16 mouse cellular contexts compared by ENCODE assay signal in the genomic region with DNA sequence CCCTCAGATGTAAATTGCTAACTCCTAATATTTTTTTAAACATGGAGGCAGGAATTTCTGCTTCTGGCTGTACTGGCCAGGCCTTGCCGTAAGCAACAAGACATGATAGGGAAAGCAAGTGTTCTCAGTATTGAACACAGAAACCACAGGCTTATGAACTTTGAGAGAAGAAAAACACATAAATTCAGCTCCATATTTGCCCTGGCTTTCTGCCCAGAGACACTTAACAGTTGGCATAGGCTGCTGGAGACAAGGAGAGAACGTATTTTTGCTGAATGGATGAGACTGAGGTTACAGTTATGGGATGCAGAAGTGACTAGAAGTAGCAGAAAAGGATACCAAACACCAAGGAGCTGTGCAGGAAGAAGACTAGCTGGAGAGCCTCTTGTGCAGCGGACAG.
DNase-seq lines count a peak whose midpoint lies in the region; ATAC-seq and TF ChIP-seq lines count a peak whose summit lies in the region.
"Had no signal": no experiment of that assay in that cellular context is flagged by ENCODE, and none has a peak within 500 bp of the region (broad histone marks: within the 10 kb centered on the region; RNA-seq: fewer than 3 reads in every experiment).

No protein-coding gene starts in this region.

- H3K27ac ChIP-seq in heart, embryonic 11.5 days (ENCODE audit: low read depth, low read length): no peak overlapping the region
- 0 out of 2 replicates have a peak overlapping the region, but pooled peaks have one; percentile 14 for H3K27ac ChIP-seq in limb, embryonic 14.5 days (replicated peaks; ENCODE audit: low read depth, low read length)
- no peak overlapping the region for H3K27ac ChIP-seq in limb, embryonic 10.5 days
- no peak overlapping the region for H3K27ac ChIP-seq in stomach, postnatal 0 days (replicated peaks)
- H3K27ac ChIP-seq: forebrain, embryonic 15.5 days; hindbrain, embryonic 12.5 days; limb, embryonic 12.5 days; macrophage had no signal

- peak; percentile 73 for DNase-seq in heart, adult 11 months
- no peak for DNase-seq in limb, embryonic 14.5 days (ENCODE audit: low spot score)
- no peak for DNase-seq in limb, embryonic 10.5 days (ENCODE audit: low spot score)
- peak; percentile 65 for DNase-seq in heart, postnatal 4 days
- DNase-seq in urinary bladder, adult 18-20 months (ENCODE audit: low spot score in 2 of 2): no peak
- no peak for DNase-seq in stomach, postnatal 0 days (ENCODE audit: low spot score)
- DNase-seq: cerebellum, adult 9-10 months; gastrocnemius, postnatal 25 days; thymus, postnatal 36 days had no signal

- H3K4me1 ChIP-seq in heart, embryonic 11.5 days (ENCODE audit: control insufficient read depth, insufficient read depth, low read length): no peaks in the 10 kb centered on the region
- no peaks in the 10 kb centered on the region for H3K4me1 ChIP-seq in limb, embryonic 14.5 days (ENCODE audit: control insufficient read depth, insufficient read depth, low read length)
- no peaks in the 10 kb centered on the region for H3K4me1 ChIP-seq in limb, embryonic 10.5 days
- H3K4me1 ChIP-seq in stomach, postnatal 0 days (replicated peaks; ENCODE audit: control insufficient read depth, insufficient read depth): peaks cover 2% of the 10 kb centered on the region; the same call in 1 of the 2 replicates
- H3K4me1 ChIP-seq: forebrain, embryonic 15.5 days; hindbrain, embryonic 12.5 days; limb, embryonic 12.5 days had no signal

- no peaks in the 10 kb centered on the region for H3K36me3 ChIP-seq in heart, embryonic 11.5 days (ENCODE audit: control insufficient read depth, insufficient read depth, low read length)
- no peaks in the 10 kb centered on the region for H3K36me3 ChIP-seq in limb, embryonic 14.5 days (ENCODE audit: control insufficient read depth, insufficient read depth, low read length)
- no peaks in the 10 kb centered on the region for H3K36me3 ChIP-seq in limb, embryonic 10.5 days
- no peaks in the 10 kb centered on the region for H3K36me3 ChIP-seq in myocyte (ENCODE audit: control insufficient read depth, insufficient read depth)
- H3K36me3 ChIP-seq in stomach, postnatal 0 days (ENCODE audit: control insufficient read depth, insufficient read depth, low read length): no peaks in the 10 kb centered on the region
- H3K36me3 ChIP-seq: forebrain, embryonic 15.5 days; hindbrain, embryonic 12.5 days; limb, embryonic 12.5 days had no signal

- no peaks in the 10 kb centered on the region for H3K9me3 ChIP-seq in heart, embryonic 11.5 days (replicated peaks; ENCODE audit: control insufficient read depth, low read length)
- no peaks in the 10 kb centered on the region for H3K9me3 ChIP-seq in limb, embryonic 14.5 days (ENCODE audit: control insufficient read depth, low read length)
- no peaks in the 10 kb centered on the region for H3K9me3 ChIP-seq in limb, embryonic 10.5 days (replicated peaks)
- H3K9me3 ChIP-seq in stomach, postnatal 0 days (ENCODE audit: control insufficient read depth, low read length): no peaks in the 10 kb centered on the region
- H3K9me3 ChIP-seq: forebrain, embryonic 15.5 days; hindbrain, embryonic 12.5 days; limb, embryonic 12.5 days had no signal

- no peak overlapping the region for H3K4me3 ChIP-seq in heart, embryonic 11.5 days (ENCODE audit: low read depth, low read length)
- no peak overlapping the region for H3K4me3 ChIP-seq in limb, embryonic 14.5 days (replicated peaks; ENCODE audit: low read length)
- H3K4me3 ChIP-seq in limb, embryonic 10.5 days: no peak overlapping the region
- no peak overlapping the region for H3K4me3 ChIP-seq in myocyte
- H3K4me3 ChIP-seq in stomach, postnatal 0 days (ENCODE audit: low read depth, low read length): no peak overlapping the region
- H3K4me3 ChIP-seq: forebrain, embryonic 15.5 days; hindbrain, embryonic 12.5 days; limb, embryonic 12.5 days had no signal

- TF ChIP-seq CTCF in stomach, postnatal 0 days (IDR thresholded peaks at IDR 0.05; ENCODE audit: low read depth): no peak

- 72% methylated on average over 3 of the region's 3 CpGs for WGBS in heart, embryonic 11.5 days (ENCODE audit: insufficient replicate concordance)
- WGBS in limb, embryonic 14.5 days: 56% methylated on average over 3 of the region's 3 CpGs
- 91% methylated on average over 3 of the region's 3 CpGs for WGBS in limb, embryonic 10.5 days
- WGBS in stomach, postnatal 0 days: 43% methylated on average over 3 of the region's 3 CpGs

- no peak for ATAC-seq in heart, embryonic 11.5 days (replicated peaks; ENCODE audit: insufficient number of reproducible peaks, low FRiP score, low TSS enrichment)
- ATAC-seq in limb, embryonic 14.5 days (ENCODE audit: low FRiP score, low read depth): no peak
- no peak for ATAC-seq in stomach, postnatal 0 days (ENCODE audit: low FRiP score, low TSS enrichment)
- ATAC-seq: forebrain, embryonic 15.5 days; midbrain, embryonic 16.5 days had no signal

- no peak overlapping the region for H3K9ac ChIP-seq in heart, embryonic 11.5 days (ENCODE audit: low read depth, low read length)
- no peak overlapping the region for H3K9ac ChIP-seq in limb, embryonic 14.5 days (ENCODE audit: low read depth, low read length, severe bottlenecking)
- H3K9ac ChIP-seq in stomach, postnatal 0 days (ENCODE audit: low read length): no peak overlapping the region
- H3K9ac ChIP-seq: forebrain, embryonic 15.5 days; hindbrain, embryonic 12.5 days; limb, embryonic 12.5 days had no signal

- no peaks in the 10 kb centered on the region for H3K79me2 ChIP-seq in myocyte (ENCODE audit: control insufficient read depth, insufficient read depth)

- H3K27me3 ChIP-seq in heart, embryonic 11.5 days (ENCODE audit: control insufficient read depth, insufficient read depth, low read length): no peaks in the 10 kb centered on the region
- no peaks in the 10 kb centered on the region for H3K27me3 ChIP-seq in limb, embryonic 14.5 days (ENCODE audit: control insufficient read depth, insufficient read depth, low read length)
- no peaks in the 10 kb centered on the region for H3K27me3 ChIP-seq in limb, embryonic 10.5 days (ENCODE audit: low read depth, poor library complexity, severe bottlenecking)
- no peaks in the 10 kb centered on the region for H3K27me3 ChIP-seq in myocyte (ENCODE audit: control insufficient read depth, insufficient read depth, insufficient read length)
- no peaks in the 10 kb centered on the region for H3K27me3 ChIP-seq in stomach, postnatal 0 days (ENCODE audit: control insufficient read depth, insufficient read depth, low read length)
- H3K27me3 ChIP-seq: forebrain, embryonic 15.5 days; hindbrain, embryonic 12.5 days; limb, embryonic 12.5 days had no signal

- no peak overlapping the region for H3K4me2 ChIP-seq in heart, embryonic 11.5 days
- no peak overlapping the region for H3K4me2 ChIP-seq in limb, embryonic 14.5 days (replicated peaks; ENCODE audit: low read depth, low read length, severe bottlenecking)
- peak overlapping the region; percentile 40 for H3K4me2 ChIP-seq in myocyte (ENCODE audit: low read depth)
- no peak overlapping the region for H3K4me2 ChIP-seq in stomach, postnatal 0 days (replicated peaks; ENCODE audit: low read depth)
- H3K4me2 ChIP-seq: forebrain, embryonic 15.5 days; hindbrain, embryonic 12.5 days; limb, embryonic 12.5 days had no signal

- no peak for TF ChIP-seq EP300 in stomach, postnatal 0 days (optimal IDR thresholded peaks at IDR 0.05)

- TF ChIP-seq POLR2A in limb, embryonic 14.5 days (IDR thresholded peaks at IDR 0.05; ENCODE audit: borderline replicate concordance, extremely low read depth, insufficient read depth, insufficient read length): no peak
- no peak for TF ChIP-seq POLR2A in myocyte (IDR thresholded peaks at IDR 0.05; ENCODE audit: insufficient read length, low read depth)

- no peak overlapping the region for H3ac ChIP-seq in myocyte (ENCODE audit: control insufficient read depth, insufficient read length)

TF ChIP-seq in myocyte, 11 proteins besides CTCF, POLR2A, EP300 and RAD21:
- no peak for TF ChIP-seq TCF3 (IDR thresholded peaks at IDR 0.05; ENCODE audit: insufficient read length, low read depth)
- peak in 2 of 3 experiments; percentile 5 to 27 for TF ChIP-seq MYOD1 (IDR thresholded peaks at IDR 0.05; ENCODE audit: control insufficient read depth in 1 of 3, insufficient read length in 2 of 3, low read depth in 2 of 3)

Comparison
In these comparisons a context has a peak if more than half of its experiments do, and no peak if none do; other contexts are left out.
1. DNase-seq: peak in heart, adult 11 months (single experiment) and heart, postnatal 4 days (single experiment); none in limb, embryonic 14.5 days (single experiment), limb, embryonic 10.5 days (single experiment), urinary bladder, adult 18-20 months (0 of 2) and stomach, postnatal 0 days (single experiment).